Mouse (Mus musculus) liver, embryonic 18 days (tissue): Measurements from ENCODE around the gene Ipo13. TPM values are rescaled to one million over a fixed set of nuclear protein-coding genes. Genes with fewer than 3 reads are reported as not detected.

Experiments used
- polyA plus RNA-seq: library from polyadenylated mRNA; depleted of rRNA; stranded (reverse); fragments of >200 nt; gene quantifications from 2 replicates; pipeline ENCODE4 v1.2.3, GENCODE M21; 2012; rRNA removed

Gene Ipo13
- polyA plus RNA-seq: 9.6 and 10.0 TPM in 2 replicates

GRCm38 (mm10) chr4:117914591-117915442, at the start of gene Ipo13:
Gene Ipo13 (minus strand): TSS chr4:117914999.

DNA sequence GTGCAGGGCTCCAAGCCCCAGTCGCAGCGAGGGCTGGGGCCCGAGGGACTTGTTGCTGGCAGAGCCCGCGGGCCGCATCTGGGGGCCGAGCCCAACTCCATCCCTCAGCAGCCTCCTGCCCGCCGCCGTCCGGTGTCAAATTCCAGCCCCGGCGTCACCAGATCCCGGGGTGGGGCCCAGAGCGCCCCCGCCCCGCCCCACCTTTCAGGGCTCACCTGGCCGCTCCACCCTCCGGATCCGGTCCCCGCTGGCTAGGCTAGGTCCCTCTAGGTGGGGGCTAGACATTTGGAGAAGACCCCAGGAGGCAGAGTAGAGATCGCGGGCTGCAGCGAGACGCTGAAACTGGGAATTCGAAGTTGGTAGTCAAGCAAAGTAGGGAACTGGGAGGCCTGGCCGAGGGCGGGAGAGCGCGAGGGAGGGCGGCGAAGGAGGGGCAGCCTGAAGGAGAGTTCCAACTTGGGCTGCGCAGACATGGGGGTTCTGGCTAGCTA, 14.6 kb upstream of the Ipo13 start, which contains the start of gene Artn:
Artn (minus strand) TSS at position 373 of the 491 bp plus-strand sequence.

DNA sequence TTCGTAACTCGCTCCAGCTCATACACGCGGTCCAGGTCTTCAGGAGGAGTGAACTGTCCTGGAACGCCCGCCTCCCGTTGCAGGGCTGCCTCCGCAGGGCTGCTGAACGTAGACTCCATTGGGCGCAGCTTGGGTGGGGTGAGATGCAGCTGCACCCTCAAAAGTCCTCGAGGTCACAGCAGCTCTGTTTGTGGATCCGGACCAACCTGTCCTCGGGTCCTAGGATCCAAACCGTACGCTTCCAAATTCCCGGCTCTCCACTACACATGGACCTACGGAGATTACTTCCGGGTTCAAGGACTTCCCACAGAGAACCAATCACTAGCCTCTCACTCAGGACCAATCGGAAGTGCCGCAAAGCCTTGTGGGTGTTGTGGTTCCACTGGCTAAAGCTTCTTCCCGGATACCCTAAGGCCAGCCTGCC, 23.0 kb downstream of the Ipo13 start, which contains the start of gene Dph2:
Dph2 (minus strand) TSS at position 295 of the 424 bp plus-strand sequence.

DNA sequence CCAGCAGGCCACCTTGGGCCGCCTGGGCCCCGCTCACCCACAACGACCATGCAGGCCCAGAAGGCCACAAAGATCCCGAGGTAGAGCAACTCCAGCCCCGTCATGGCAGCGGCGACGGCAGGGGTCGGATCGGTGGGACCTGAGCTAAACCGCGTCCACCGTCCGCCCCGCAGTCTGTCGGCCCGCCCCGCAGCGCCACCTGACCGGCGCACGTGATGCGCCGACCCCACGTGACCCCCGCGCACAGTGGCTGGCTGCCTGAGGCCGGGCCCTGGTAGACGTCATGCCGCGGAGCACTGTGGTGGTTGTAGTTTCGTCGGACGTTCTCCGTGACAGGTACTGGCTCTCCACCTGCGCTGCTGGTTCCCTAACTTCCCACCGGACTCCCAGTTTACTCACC, 27.7 kb downstream of the Ipo13 start, which contains the start of gene Atp6v0b:
Atp6v0b (minus strand) TSS at position 201 of the 400 bp plus-strand sequence.

GRCm38 (mm10) chr4:117882701-117883691, 31.8 kb downstream of the Ipo13 start, which contains the start of gene B4galt2:
Gene B4galt2 (minus strand): TSS chr4:117883487.

DNA sequence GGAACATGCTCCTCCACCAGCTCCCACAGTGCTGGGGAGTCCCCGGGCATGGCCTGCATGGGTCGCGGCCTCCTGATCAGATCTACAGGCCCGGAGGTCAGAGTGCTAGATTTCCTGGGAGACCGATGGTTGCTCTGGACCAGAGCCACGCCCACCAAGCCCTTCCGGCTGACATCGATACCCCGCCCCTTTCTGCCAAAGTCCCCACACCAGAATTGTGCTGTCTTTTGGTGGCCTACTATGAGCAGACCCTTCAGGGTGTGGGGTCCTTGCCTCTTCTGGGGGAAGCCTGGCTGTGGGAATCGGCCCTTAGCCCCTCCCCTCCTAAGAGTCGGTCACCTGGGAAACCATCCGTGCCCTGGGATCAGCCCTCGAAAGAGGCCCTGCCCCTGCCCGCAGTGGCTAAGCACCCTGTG, 42.3 kb downstream of the Ipo13 start, which contains the start of gene Ccdc24:
Ccdc24 (minus strand) TSS at position 87 of the 416 bp plus-strand sequence.

Other genes starting within 250 kb of the Ipo13 start
- 11.5 and 12.7 TPM in 2 replicates for gene Dmap1, start 232.7 kb downstream of the Ipo13 start, polyA plus RNA-seq
- not detected in 2 replicates for gene Gm12845, start 190.6 kb downstream of the Ipo13 start, polyA plus RNA-seq
- not detected in 2 replicates for gene Klf17, start 149.4 kb downstream of the Ipo13 start, polyA plus RNA-seq
- 19.6 and 22.8 TPM in 2 replicates for gene Slc6a9, start 80.5 kb downstream of the Ipo13 start, polyA plus RNA-seq
- gene Ccdc24, start 42.4 kb downstream of the Ipo13 start, polyA plus RNA-seq: 0.30 TPM in 2 replicates
- gene B4galt2, start 31.5 kb downstream of the Ipo13 start, polyA plus RNA-seq: 1.7 and 1.9 TPM in 2 replicates
- 134 and 138 TPM in 2 replicates for gene Atp6v0b, start 27.7 kb downstream of the Ipo13 start, polyA plus RNA-seq
- 4.9 and 5.1 TPM in 2 replicates for gene Dph2, start 23.0 kb downstream of the Ipo13 start, polyA plus RNA-seq
- gene Artn, start 14.8 kb upstream of the Ipo13 start, polyA plus RNA-seq: 0.19 and 0.26 TPM in 2 replicates
- 8.7 and 9.6 TPM in 2 replicates for gene St3gal3, start 219.9 kb upstream of the Ipo13 start, polyA plus RNA-seq